ENCODE assay signal across 9 mouse cellular contexts in the genomic region with DNA sequence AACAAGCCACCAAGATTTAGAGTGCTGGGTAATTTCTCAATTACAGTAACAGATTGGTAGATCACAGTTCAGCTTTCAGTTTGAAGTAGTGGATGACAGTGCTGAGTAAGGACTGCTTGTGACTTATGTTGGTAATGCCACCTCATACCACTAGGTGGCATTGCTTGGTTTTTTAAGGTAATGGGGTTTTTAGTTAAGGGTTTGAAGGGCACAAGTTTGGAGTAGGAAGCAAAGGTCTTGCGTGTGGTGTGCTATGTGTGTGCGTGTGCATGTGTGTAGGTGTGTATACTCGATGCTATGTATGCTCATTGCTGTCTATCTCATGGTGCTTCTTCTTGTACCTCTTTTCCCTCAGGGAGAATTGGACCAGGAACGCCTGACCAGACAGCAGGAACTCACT. TPM values are rescaled to one million over a fixed set of nuclear protein-coding genes. Genes with fewer than 3 reads are reported as not detected.
A peak's percentile ranks its signal among the peaks of the same experiment; 100 is the strongest.
DNase-seq lines count a peak whose midpoint lies in the region; ATAC-seq lines count a peak whose summit lies in the region.
"Had no signal": no experiment of that assay in that cellular context is flagged by ENCODE, and none has a peak within 500 bp of the region (broad histone marks: within the 10 kb centered on the region; RNA-seq: fewer than 3 reads in every experiment).

No protein-coding gene starts in this region.

- no peak overlapping the region for H3K4me2 ChIP-seq in limb, embryonic 11.5 days (ENCODE audit: low read depth, severe bottlenecking)
- H3K4me2 ChIP-seq: hindbrain, embryonic 15.5 days had no signal

- no peak overlapping the region for H3K9ac ChIP-seq in limb, embryonic 11.5 days (ENCODE audit: low read length)
- H3K9ac ChIP-seq: hindbrain, embryonic 15.5 days had no signal

- no peaks in the 10 kb centered on the region for H3K9me3 ChIP-seq in limb, embryonic 11.5 days (ENCODE audit: control insufficient read depth, low read length)
- no peaks in the 10 kb centered on the region for H3K9me3 ChIP-seq in limb, embryonic 10.5 days (replicated peaks)
- H3K9me3 ChIP-seq: hindbrain, embryonic 15.5 days had no signal

- peaks cover 16% of the 10 kb centered on the region for H3K36me3 ChIP-seq in limb, embryonic 11.5 days (ENCODE audit: control insufficient read depth, insufficient read depth, low read length)
- peaks cover 72% of the 10 kb centered on the region for H3K36me3 ChIP-seq in limb, embryonic 10.5 days

- H3K4me1 ChIP-seq in limb, embryonic 11.5 days (ENCODE audit: control insufficient read depth, insufficient read depth, low read length) = no peaks in the 10 kb centered on the region
- H3K4me1 ChIP-seq in limb, embryonic 10.5 days = no peaks in the 10 kb centered on the region
- H3K4me1 ChIP-seq: hindbrain, embryonic 15.5 days had no signal

- no peak overlapping the region for H3K27ac ChIP-seq in limb, embryonic 11.5 days (replicated peaks; ENCODE audit: low read depth, low read length)
- H3K27ac ChIP-seq in limb, embryonic 10.5 days = no peak overlapping the region
- H3K27ac ChIP-seq: hindbrain, embryonic 15.5 days had no signal

- no peaks in the 10 kb centered on the region for H3K27me3 ChIP-seq in limb, embryonic 11.5 days (ENCODE audit: control insufficient read depth, insufficient read depth, low read length)
- H3K27me3 ChIP-seq in limb, embryonic 10.5 days (ENCODE audit: low read depth, poor library complexity, severe bottlenecking) = no peaks in the 10 kb centered on the region
- H3K27me3 ChIP-seq: hindbrain, embryonic 15.5 days had no signal

- H3K4me3 ChIP-seq in limb, embryonic 11.5 days (ENCODE audit: low read depth, low read length) = no peak overlapping the region
- H3K4me3 ChIP-seq in limb, embryonic 10.5 days = no peak overlapping the region
- H3K4me3 ChIP-seq: hindbrain, embryonic 15.5 days had no signal

- WGBS in limb, embryonic 11.5 days = 85% methylated on average over 4 of the region's 4 CpGs
- 90% methylated on average over 4 of the region's 4 CpGs for WGBS in limb, embryonic 10.5 days

- peak; percentile 7 for DNase-seq in cerebellum, adult 8-10 months
- DNase-seq in limb, embryonic 11.5 days (ENCODE audit: low spot score) = peak; percentile 38
- no peak for DNase-seq in limb, embryonic 10.5 days (ENCODE audit: low spot score)
- peak; percentile 76 for DNase-seq in adipocyte (ENCODE audit: low spot score)
- peak; percentile 14 to 41 for DNase-seq in kidney, postnatal 36 days
- DNase-seq in neural tube, embryonic 10.5 days (ENCODE audit: extremely low spot score, low spot score) = no peak
- no peak for DNase-seq in heart, postnatal 4 days

- ATAC-seq in cerebellum, adult (ENCODE audit: insufficient number of reproducible peaks, low FRiP score, low TSS enrichment) = no peak
- no peak for ATAC-seq in limb, embryonic 11.5 days (ENCODE audit: insufficient number of reproducible peaks, low FRiP score, low TSS enrichment, low read depth)

RNA-seq across cellular contexts. Expression of gene Kcnj13, which starts 24.2 kb away (rescaled TPM):
- polyA plus RNA-seq in limb, embryonic 11.5 days (2014; fragmentation: Nextera tagmentation; extraction: Ambion mirVana) = 0.44 and 1.9 TPM in 2 replicates
- 0.65 and 0.71 TPM in 2 replicates for polyA plus RNA-seq in limb, embryonic 10.5 days (2016; fragmentation: Nextera tagmentation; extraction: Ambion mirVana)
- not detected for total RNA-seq in heart, postnatal 4 days (2021)

RNA-seq across cellular contexts. Expression of gene Snorc, which starts 51.3 kb away (rescaled TPM):
- not detected in 2 replicates for polyA plus RNA-seq in limb, embryonic 11.5 days (2014; fragmentation: Nextera tagmentation; extraction: Ambion mirVana)
- not detected in 2 replicates for polyA plus RNA-seq in limb, embryonic 10.5 days (2016; fragmentation: Nextera tagmentation; extraction: Ambion mirVana)
- not detected for total RNA-seq in heart, postnatal 4 days (2021)

Comparison
In these comparisons a context has a peak if more than half of its experiments do, and no peak if none do; other contexts are left out.
1. DNase-seq: peak in cerebellum, adult 8-10 months (single experiment), limb, embryonic 11.5 days (single experiment), adipocyte (single experiment) and kidney, postnatal 36 days (2 of 2); none in limb, embryonic 10.5 days (single experiment), neural tube, embryonic 10.5 days (single experiment) and heart, postnatal 4 days (single experiment).